Mouse (Mus musculus) megakaryocyte, embryonic 14.5 days (primary cell): Measurements from ENCODE around the gene Rps6kc1. TPM values are rescaled to one million over a fixed set of nuclear protein-coding genes. Genes with fewer than 3 reads are reported as not detected.

ENCODE experiments used
- H3K27me3 ChIP-seq: replicated peaks from 2 replicates; pipeline ENCODE3; 2012; ENCODE audit warnings: inconsistent platforms
- H3K36me3 ChIP-seq: replicated peaks from 2 replicates; pipeline ENCODE3; 2012; ENCODE audit warnings: low read length, inconsistent platforms, mixed read lengths
- H3K4me1 ChIP-seq: 2 replicates; pipeline ENCODE4 v1.6.1; 2012; ENCODE audit warnings: inconsistent platforms
- H3K4me3 ChIP-seq: replicated peaks from 2 replicates; pipeline ENCODE3; 2012; ENCODE audit warnings: moderate library complexity, mild to moderate bottlenecking, inconsistent platforms
- H3K9me3 ChIP-seq: 2 replicates; pipeline ENCODE4 v1.6.1; 2012; ENCODE audit warnings: inconsistent platforms
- FLI1 ChIP-seq: IDR thresholded peaks from 2 replicates; pipeline ENCODE4 v1.6.1; 2012; ENCODE audit warnings: low read length, inconsistent platforms, mixed read lengths
- GATA1 ChIP-seq: IDR thresholded peaks from 3 replicates; pipeline ENCODE4 v1.6.1; 2012; ENCODE audit warnings: mixed read lengths, low read length, inconsistent platforms, borderline replicate concordance
- polyA plus RNA-seq: library from polyadenylated mRNA; stranded (reverse); fragments of >175 nt; gene quantifications from 2 replicates; pipeline ENCODE4 v1.2.3, GENCODE M21; 2012; ENCODE audit warnings: low replicate concordance; ENCODE audit not compliant: insufficient read depth

Rps6kc1 gene
- polyA plus RNA-seq, 1 experiment: 5.9 TPM

- Histone ChIP-seq H3K9me3 (0 out of 2 replicates have a peak, but pooled peaks cover 9% of the 10 kb centered on the region), H3K4me1 (no peaks in the 10 kb centered on the region), H3K4me3 (no peak overlapping the region), H3K27me3 (no peaks in the 10 kb centered on the region), H3K36me3 (no peaks in the 10 kb centered on the region)
- TF ChIP-seq GATA1: no peak
- TF ChIP-seq FLI1: no peak
These were observed 257.4 kb downstream of the Rps6kc1 start for GRCm38 (mm10) chr1:190653989-190654693.

DNA sequence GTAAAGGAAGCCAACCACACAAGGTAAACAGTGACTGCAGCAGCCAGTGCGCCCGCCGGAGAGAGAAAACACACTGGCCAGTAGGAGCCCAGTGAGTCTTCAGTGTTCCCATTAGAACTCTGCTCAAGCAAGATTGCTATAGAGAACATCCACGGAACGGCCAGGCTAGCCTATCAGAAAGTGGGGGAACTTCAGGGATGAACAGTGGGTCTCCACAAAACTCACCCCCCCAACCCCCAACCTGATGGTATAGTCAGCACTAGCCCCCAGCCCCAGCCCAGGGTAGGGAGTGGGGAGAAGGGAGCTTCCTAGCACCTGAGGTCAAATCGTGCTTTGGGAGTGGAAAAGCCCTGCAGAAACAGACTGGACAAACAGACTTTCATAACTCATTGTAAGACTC, 258.5 kb downstream of the Rps6kc1 start:
- H3K4me3 ChIP-seq: no peak overlapping the region
- H3K9me3 ChIP-seq: 0 out of 2 replicates have a peak, but pooled peaks cover 4% of the 10 kb centered on the region
- H3K36me3 ChIP-seq: no peaks in the 10 kb centered on the region
- H3K4me1 ChIP-seq: no peaks in the 10 kb centered on the region
- no peak for TF ChIP-seq FLI1
- no peak for TF ChIP-seq GATA1
- H3K27me3 ChIP-seq: no peaks in the 10 kb centered on the region

Other genes starting within 250 kb of the Rps6kc1 start
- 1.6 and 1.7 TPM in 2 replicates for gene Angel2, start 13.3 kb upstream of the Rps6kc1 start, polyA plus RNA-seq
- 0.07 and 3.4 TPM in 2 replicates for gene Vash2, start 67.5 kb upstream of the Rps6kc1 start, polyA plus RNA-seq
- 3.2 and 13.7 TPM in 2 replicates for gene Flvcr1, start 114.4 kb upstream of the Rps6kc1 start, polyA plus RNA-seq
- gene Spata45, start 124.9 kb upstream of the Rps6kc1 start, polyA plus RNA-seq: not detected in 2 replicates
- gene Tatdn3, start 151.2 kb upstream of the Rps6kc1 start, polyA plus RNA-seq: 1.3 TPM in 1 of 2 replicates, not detected in the other
- gene Nsl1, start 151.2 kb upstream of the Rps6kc1 start, polyA plus RNA-seq: 1.3 TPM in 1 of 2 replicates, not detected in the other
- 2.0 TPM in 1 of 2 replicates, not detected in the other for gene Batf3, start 186.1 kb upstream of the Rps6kc1 start, polyA plus RNA-seq